Mouse (Mus musculus): ENCODE data around the gene Dph1. TPM values are rescaled to one million over a fixed set of nuclear protein-coding genes. Genes with fewer than 3 reads are reported as not detected.

The Dph1 gene
- polyA plus RNA-seq, 1 experiment from 2014 or later = 20.4 TPM

GRCm38 (mm10) chr11:75164051-75164450 is 27.0 kb downstream of the Dph1 start:
- Histone ChIP-seq H3K9ac (peak overlapping the region; percentile 71; the same call in 1 of the 2 replicates), H3K27me3 (peaks cover 51% of the 10 kb centered on the region), H3K9me3 (no peaks in the 10 kb centered on the region), H3K36me3 (peaks cover 28% of the 10 kb centered on the region), H3K4me1 (peaks cover 87% of the 10 kb centered on the region), H3K4me2 (peak overlapping the region; percentile 90), H3K4me3 (peak overlapping the region; percentile 63; the same call in 1 of the 2 replicates), H3K27ac (peak overlapping the region; percentile 89)
- ATAC-seq (ENCODE audit: borderline replicate concordance, extremely low read depth, low FRiP score, low TSS enrichment) = no peak
- WGBS = 67% methylated on average over 2 of the region's 2 CpGs

- Histone ChIP-seq H3K4me2 (0 out of 2 replicates have a peak overlapping the region, but pooled peaks have one; percentile 3), H3K27ac (peak overlapping the region; percentile 84), H3K27me3 (peaks cover 44% of the 10 kb centered on the region), H3K36me3 (peaks cover 28% of the 10 kb centered on the region), H3K4me3 (no peak overlapping the region), H3K4me1 (peaks cover 87% of the 10 kb centered on the region), H3K9ac (no peak overlapping the region), H3K9me3 (no peaks in the 10 kb centered on the region)
- 70% methylated on average over 6 of the region's 6 CpGs for WGBS
- no peak for ATAC-seq (ENCODE audit: borderline replicate concordance, extremely low read depth, low FRiP score, low TSS enrichment)
These were observed 27.7 kb downstream of the Dph1 start for GRCm38 (mm10) chr11:75163379-75163778.

- WGBS = 60% methylated on average over 12 of the region's 12 CpGs
- H3K9ac ChIP-seq = no peak overlapping the region
- H3K4me3 ChIP-seq = no peak overlapping the region
- H3K4me2 ChIP-seq = 0 out of 2 replicates have a peak overlapping the region, but pooled peaks have one; percentile 3
- H3K4me1 ChIP-seq = peaks cover 88% of the 10 kb centered on the region
- H3K27me3 ChIP-seq = peaks cover 37% of the 10 kb centered on the region
- H3K36me3 ChIP-seq = peaks cover 28% of the 10 kb centered on the region
- H3K27ac ChIP-seq = peak overlapping the region; percentile 84
- H3K9me3 ChIP-seq = no peaks in the 10 kb centered on the region
- ATAC-seq (ENCODE audit: borderline replicate concordance, extremely low read depth, low FRiP score, low TSS enrichment) = no peak
These were observed 28.4 kb downstream of the Dph1 start for GRCm38 (mm10) chr11:75162591-75163080.

- no peaks in the 10 kb centered on the region for H3K9me3 ChIP-seq
- WGBS = 32% methylated on average over 4 of the region's 4 CpGs
- peak overlapping the region; percentile 84 for H3K27ac ChIP-seq
- H3K36me3 ChIP-seq = peaks cover 28% of the 10 kb centered on the region
- no peak overlapping the region for H3K4me3 ChIP-seq
- peaks cover 26% of the 10 kb centered on the region for H3K27me3 ChIP-seq
- peaks cover 88% of the 10 kb centered on the region for H3K4me1 ChIP-seq
- peak; percentile 88 for ATAC-seq (ENCODE audit: borderline replicate concordance, extremely low read depth, low FRiP score, low TSS enrichment)
- H3K4me2 ChIP-seq = no peak overlapping the region
- H3K9ac ChIP-seq = no peak overlapping the region
These were observed 29.5 kb downstream of the Dph1 start for GRCm38 (mm10) chr11:75161417-75162008.

- Histone ChIP-seq H3K9ac (no peak overlapping the region), H3K27me3 (peaks cover 20% of the 10 kb centered on the region), H3K9me3 (no peaks in the 10 kb centered on the region), H3K27ac (peak overlapping the region; percentile 84), H3K4me1 (peaks cover 88% of the 10 kb centered on the region), H3K4me2 (no peak overlapping the region), H3K36me3 (peaks cover 28% of the 10 kb centered on the region), H3K4me3 (no peak overlapping the region)
- WGBS = 46% methylated on average over 7 of the region's 7 CpGs
- no peak for ATAC-seq (ENCODE audit: borderline replicate concordance, extremely low read depth, low FRiP score, low TSS enrichment)
These were observed 30.1 kb downstream of the Dph1 start for GRCm38 (mm10) chr11:75160954-75161353.

GRCm38 (mm10) chr11:75159564-75159963 is 31.5 kb downstream of the Dph1 start:
- H3K4me3 ChIP-seq = no peak overlapping the region
- no peaks in the 10 kb centered on the region for H3K9me3 ChIP-seq
- H3K27me3 ChIP-seq = peaks cover 6% of the 10 kb centered on the region
- ATAC-seq (ENCODE audit: borderline replicate concordance, extremely low read depth, low FRiP score, low TSS enrichment) = no peak
- peaks cover 28% of the 10 kb centered on the region for H3K36me3 ChIP-seq
- no peak overlapping the region for H3K9ac ChIP-seq
- WGBS = 64% methylated on average over 2 of the region's 2 CpGs
- peak overlapping the region; percentile 83; the same call in 1 of the 2 replicates for H3K27ac ChIP-seq
- H3K4me1 ChIP-seq = peaks cover 79% of the 10 kb centered on the region
- H3K4me2 ChIP-seq = no peak overlapping the region

- peak overlapping the region; percentile 83 for H3K27ac ChIP-seq
- H3K9me3 ChIP-seq = no peaks in the 10 kb centered on the region
- peaks cover 78% of the 10 kb centered on the region for H3K4me1 ChIP-seq
- H3K27me3 ChIP-seq = no peaks in the 10 kb centered on the region
- H3K9ac ChIP-seq = no peak overlapping the region
- no peak overlapping the region for H3K4me3 ChIP-seq
- ATAC-seq (ENCODE audit: borderline replicate concordance, extremely low read depth, low FRiP score, low TSS enrichment) = no peak
- peaks cover 24% of the 10 kb centered on the region for H3K36me3 ChIP-seq
- 71% methylated on average over 14 of the region's 14 CpGs for WGBS
- no peak overlapping the region for H3K4me2 ChIP-seq
These were observed 32.6 kb downstream of the Dph1 start for GRCm38 (mm10) chr11:75158432-75158831.

- peaks cover 18% of the 10 kb centered on the region; the same call in 1 of the 2 replicates for H3K36me3 ChIP-seq
- H3K4me2 ChIP-seq = no peak overlapping the region
- peak overlapping the region; percentile 83 for H3K27ac ChIP-seq
- H3K9me3 ChIP-seq = no peaks in the 10 kb centered on the region
- ATAC-seq (ENCODE audit: borderline replicate concordance, extremely low read depth, low FRiP score, low TSS enrichment) = no peak
- WGBS = 29% methylated on average over 2 of the region's 2 CpGs
- H3K9ac ChIP-seq = no peak overlapping the region
- no peaks in the 10 kb centered on the region for H3K27me3 ChIP-seq
- no peak overlapping the region for H3K4me3 ChIP-seq
- H3K4me1 ChIP-seq = peaks cover 77% of the 10 kb centered on the region
These were observed 33.1 kb downstream of the Dph1 start for GRCm38 (mm10) chr11:75157901-75158300.

GRCm38 (mm10) chr11:75157037-75157436 is 34.0 kb downstream of the Dph1 start:
- Histone ChIP-seq H3K4me2 (no peak overlapping the region), H3K9me3 (no peaks in the 10 kb centered on the region), H3K9ac (no peak overlapping the region), H3K36me3 (peaks cover 14% of the 10 kb centered on the region; the same call in 1 of the 2 replicates), H3K4me3 (no peak overlapping the region), H3K4me1 (peaks cover 74% of the 10 kb centered on the region), H3K27me3 (no peaks in the 10 kb centered on the region), H3K27ac (peak overlapping the region; percentile 83)
- WGBS = 23% methylated on average over 4 of the region's 4 CpGs
- no peak for ATAC-seq (ENCODE audit: borderline replicate concordance, extremely low read depth, low FRiP score, low TSS enrichment)

- no peak for ATAC-seq (ENCODE audit: borderline replicate concordance, extremely low read depth, low FRiP score, low TSS enrichment)
- H3K36me3 ChIP-seq = peaks cover 14% of the 10 kb centered on the region; the same call in 1 of the 2 replicates
- H3K27ac ChIP-seq = peak overlapping the region; percentile 83
- no peak overlapping the region for H3K4me2 ChIP-seq
- H3K4me1 ChIP-seq = peaks cover 71% of the 10 kb centered on the region
- no peak overlapping the region for H3K9ac ChIP-seq
- H3K9me3 ChIP-seq = no peaks in the 10 kb centered on the region
- H3K4me3 ChIP-seq = no peak overlapping the region
- H3K27me3 ChIP-seq = no peaks in the 10 kb centered on the region
- 28% methylated on average over 5 of the region's 5 CpGs for WGBS
These were observed 34.6 kb downstream of the Dph1 start for GRCm38 (mm10) chr11:75156416-75156815.

GRCm38 (mm10) chr11:75155985-75156384 is 35.1 kb downstream of the Dph1 start:
- Histone ChIP-seq H3K4me1 (peaks cover 69% of the 10 kb centered on the region), H3K9me3 (no peaks in the 10 kb centered on the region), H3K9ac (no peak overlapping the region), H3K4me3 (no peak overlapping the region), H3K36me3 (peaks cover 14% of the 10 kb centered on the region; the same call in 1 of the 2 replicates), H3K4me2 (no peak overlapping the region), H3K27ac (peak overlapping the region; percentile 83), H3K27me3 (no peaks in the 10 kb centered on the region)
- ATAC-seq (ENCODE audit: borderline replicate concordance, extremely low read depth, low FRiP score, low TSS enrichment) = no peak
- WGBS = 35% methylated on average over 6 of the region's 6 CpGs

- peak overlapping the region; percentile 87 for H3K27ac ChIP-seq
- H3K4me2 ChIP-seq = no peak overlapping the region
- peaks cover 13% of the 10 kb centered on the region; the same call in 1 of the 2 replicates for H3K36me3 ChIP-seq
- H3K9me3 ChIP-seq = no peaks in the 10 kb centered on the region
- no peaks in the 10 kb centered on the region for H3K27me3 ChIP-seq
- H3K9ac ChIP-seq = no peak overlapping the region
- 56% methylated on average over 6 of the region's 6 CpGs for WGBS
- no peak overlapping the region for H3K4me3 ChIP-seq
- peaks cover 58% of the 10 kb centered on the region for H3K4me1 ChIP-seq
- no peak for ATAC-seq (ENCODE audit: borderline replicate concordance, extremely low read depth, low FRiP score, low TSS enrichment)
These were observed 36.9 kb downstream of the Dph1 start for GRCm38 (mm10) chr11:75154053-75154585.

Measured in lung, embryonic 15.5 days (tissue).